Mouse (Mus musculus) naive thymus-derived CD4-positive, alpha-beta T cell, adult 2 months (primary cell): Measurements from ENCODE around the gene Rhbdf2.

Experiments used
- DNase-seq: peaks from one replicate; pipeline ENCODE4 v3.0.0-alpha.2; 2011; ENCODE audit warnings: low read depth

Gene Rhbdf2

DNA sequence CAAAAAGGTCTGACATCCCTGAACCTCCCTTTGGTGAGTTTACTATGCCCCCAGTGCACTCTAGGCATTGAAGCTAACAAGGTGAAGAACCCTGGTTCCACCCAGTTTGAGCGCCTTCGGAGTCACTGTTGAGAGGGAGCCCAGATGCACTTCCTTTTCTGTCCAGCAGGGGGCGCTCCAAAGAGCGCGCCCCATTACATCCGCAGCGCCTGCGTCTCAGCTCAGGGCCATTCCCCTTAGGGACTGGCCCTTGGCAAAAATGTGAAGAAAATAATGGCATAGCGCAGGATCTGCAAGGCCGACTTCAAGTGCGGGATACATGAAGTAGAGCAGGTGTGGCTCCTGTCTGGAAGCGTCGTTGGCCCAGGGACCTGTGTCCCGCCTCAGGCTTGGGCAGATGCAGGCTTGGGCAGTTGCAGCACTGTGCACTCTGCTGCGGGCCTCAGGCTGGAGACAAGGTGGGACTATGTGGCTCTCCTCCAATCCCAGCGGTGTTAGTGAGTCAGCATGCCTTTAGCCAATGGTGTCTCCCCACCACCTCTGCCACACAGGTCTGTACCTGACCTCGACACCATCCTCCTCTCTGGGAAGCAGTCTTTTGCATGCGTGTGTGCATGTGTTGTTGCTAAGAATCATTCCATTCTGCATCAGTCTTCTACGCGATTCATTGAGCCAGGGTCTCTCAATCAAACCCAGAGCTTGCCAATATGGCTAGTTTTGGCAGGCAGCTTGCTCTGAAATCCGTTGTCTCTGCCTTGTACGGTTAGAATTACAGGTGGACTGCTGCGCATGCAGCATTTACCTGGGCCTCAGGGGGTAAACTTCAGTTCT is 39.8 kb downstream of the Rhbdf2 start:
- peak; percentile 87 for DNase-seq

DNA sequence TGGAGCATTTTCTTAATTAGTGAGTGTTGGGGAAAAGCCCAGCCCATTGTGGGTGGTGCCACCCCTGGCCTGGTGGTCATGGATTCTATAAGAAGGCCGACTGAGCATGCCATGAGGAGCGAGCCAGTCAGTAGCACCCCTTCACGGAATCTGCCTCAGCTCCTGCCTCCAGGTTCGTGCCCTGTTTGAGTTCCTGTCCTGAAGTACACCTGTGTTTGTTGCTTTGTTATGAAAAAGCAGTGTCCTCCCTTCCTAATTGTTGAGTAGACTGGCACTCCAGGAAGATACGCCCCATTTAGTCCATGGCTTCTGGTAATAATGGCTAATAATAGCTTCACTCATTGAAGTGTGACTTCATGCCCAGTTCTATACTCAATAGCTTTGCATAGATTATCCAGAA is 40.5 kb downstream of the Rhbdf2 start, which contains the start of gene Aanat:
Gene Aanat (plus strand): TSS at position 123 of the 400 bp plus-strand sequence.
- no peak for DNase-seq

DNA sequence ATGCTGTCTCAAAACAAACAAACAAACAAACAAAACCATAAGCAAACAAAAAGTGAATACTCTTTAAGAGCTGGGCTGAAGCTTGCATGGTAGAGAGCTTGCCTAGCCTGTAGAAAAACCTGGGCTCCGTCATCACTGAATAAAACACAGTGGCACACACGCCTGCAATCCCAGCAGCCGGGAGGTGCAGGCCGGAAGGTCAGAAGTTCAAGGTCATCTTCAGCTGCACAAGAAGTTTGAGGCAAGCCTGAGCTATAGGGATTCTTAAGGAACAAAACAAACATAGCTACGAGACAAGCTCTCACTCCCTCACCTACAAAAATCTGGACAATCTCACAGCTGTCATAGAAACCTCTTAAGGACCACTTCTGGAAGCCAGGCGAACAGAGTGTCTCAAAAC is 41.1 kb downstream of the Rhbdf2 start:
- DNase-seq, result no peak

DNA sequence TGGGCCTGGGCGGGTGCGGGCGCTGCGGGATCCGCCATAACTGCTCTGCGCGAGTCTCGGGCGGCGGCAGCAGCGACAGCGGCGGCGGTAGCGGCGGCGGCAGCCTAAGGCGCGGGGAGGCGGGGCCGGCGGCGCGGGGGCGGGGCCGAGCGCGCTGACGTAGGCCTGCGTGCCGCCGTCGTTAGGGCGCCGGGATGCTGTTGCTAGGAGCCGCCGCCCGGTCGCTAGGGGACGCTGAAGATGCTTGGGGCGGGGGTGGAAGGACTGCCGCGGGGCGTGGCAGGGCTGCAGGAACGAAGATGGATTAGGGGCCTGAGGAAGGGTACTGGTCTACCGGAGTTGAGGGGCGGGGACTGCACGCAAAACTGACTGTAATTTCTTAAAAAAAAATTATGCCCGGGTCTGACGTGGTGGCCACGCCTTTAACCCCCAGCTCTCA is 45.4 kb downstream of the Rhbdf2 start, which contains the start of gene Ube2o:
Gene Ube2o (minus strand): TSS at position 72 of the 439 bp plus-strand sequence.
- peak; percentile 95 for DNase-seq

DNA sequence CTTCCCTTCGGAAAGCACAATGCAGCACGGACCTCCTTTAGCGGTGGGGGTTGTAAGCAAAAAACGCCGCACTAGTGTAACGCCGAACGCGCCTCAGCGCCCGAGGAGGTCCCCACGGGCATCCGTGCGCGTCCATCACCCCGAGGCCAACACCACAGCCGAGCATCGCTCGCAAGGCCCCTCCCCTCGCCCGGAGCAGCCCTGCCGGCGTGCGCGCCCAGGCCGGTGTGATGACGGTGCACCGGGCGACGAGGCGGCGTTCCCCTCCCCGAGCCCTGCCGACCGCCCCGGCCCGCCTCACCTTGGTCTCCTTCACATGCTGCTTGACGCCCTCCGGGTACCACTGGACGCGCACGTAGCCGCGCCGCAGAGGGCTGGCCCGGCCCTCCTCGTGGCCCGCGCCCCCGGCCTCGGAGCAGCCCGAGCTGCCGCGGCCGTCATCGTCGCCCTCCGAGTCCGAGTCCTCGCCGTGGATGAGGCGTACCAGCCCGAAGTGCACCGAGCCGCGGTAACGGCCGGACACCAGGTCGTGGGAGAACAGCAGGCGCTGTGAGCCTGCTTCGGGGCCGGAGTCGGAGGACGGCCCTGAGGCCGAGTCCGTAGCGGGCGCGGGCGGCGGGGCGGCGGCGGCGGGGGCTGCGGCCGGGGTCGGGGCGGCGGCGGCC is 46.0 kb downstream of the Rhbdf2 start:
- peak; percentile 72 for DNase-seq

DNA sequence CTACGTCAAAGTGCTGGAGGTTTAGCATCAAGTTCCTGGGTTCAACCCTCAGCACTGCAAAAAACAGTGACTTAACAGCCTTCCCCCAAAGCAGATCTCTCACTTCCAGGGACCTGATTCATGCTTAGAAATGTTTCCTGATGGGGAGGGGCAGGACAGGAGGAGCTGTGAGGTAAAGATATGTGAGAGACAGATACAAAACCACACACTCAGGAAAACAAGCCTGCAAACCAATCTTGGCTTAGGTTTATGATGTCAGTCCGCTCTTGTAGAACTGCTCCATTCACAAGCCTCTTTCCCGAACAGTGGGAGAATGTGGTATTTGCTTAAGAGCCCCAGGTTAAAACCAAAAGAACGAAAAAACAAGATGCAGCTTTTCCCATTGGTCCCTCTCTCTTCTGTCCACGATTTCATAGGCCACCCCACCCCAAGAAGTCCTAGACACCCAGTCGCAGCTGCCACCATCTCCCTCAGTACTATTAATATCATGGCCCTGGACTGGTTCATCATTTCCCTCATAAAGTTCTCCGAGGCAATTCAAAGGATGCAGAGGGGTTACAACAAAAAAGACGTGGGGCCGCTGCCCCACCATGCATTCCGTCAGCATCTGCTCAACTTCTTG is 46.7 kb downstream of the Rhbdf2 start:
- DNase-seq, result peak; percentile 26

DNA sequence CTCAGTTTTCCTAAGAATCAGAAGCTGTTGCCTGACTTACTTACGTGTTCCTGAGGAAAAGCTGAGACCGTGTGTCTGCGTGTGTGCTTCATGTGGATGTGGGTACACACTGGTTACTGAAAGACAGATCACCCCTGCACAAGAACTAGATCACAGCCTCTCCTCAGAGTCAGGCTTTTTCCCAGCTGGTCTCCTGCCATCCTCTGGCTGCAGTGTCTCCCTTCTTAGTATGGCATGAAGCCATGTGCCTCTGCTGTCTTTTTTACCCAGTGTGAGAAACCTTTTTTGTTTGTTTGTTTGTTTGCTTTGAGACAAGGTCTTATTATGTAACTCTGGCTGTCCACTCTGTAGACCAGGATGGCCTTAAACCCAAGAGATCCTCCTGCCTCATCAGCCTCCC is 47.5 kb downstream of the Rhbdf2 start:
- no peak for DNase-seq

DNA sequence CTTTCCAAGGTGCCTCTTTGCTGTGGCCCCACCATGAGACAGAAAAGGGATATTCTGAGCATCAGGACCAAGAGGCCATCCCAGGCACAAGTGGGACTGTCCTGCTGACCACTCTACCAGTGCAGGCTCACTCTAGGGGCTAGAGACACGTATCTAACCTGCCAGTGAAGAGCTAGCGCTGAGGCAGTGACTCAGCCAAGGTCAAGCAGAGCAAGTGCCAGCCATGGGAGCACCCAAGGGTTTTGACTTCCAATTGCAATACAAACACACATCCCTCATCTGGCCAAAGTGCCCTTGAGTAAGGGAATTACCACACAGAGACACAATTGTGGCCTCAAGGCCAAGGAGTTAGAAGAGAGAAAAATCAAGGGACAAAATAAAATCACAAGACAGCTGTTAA is 51.4 kb downstream of the Rhbdf2 start:
- DNase-seq, result no peak

DNA sequence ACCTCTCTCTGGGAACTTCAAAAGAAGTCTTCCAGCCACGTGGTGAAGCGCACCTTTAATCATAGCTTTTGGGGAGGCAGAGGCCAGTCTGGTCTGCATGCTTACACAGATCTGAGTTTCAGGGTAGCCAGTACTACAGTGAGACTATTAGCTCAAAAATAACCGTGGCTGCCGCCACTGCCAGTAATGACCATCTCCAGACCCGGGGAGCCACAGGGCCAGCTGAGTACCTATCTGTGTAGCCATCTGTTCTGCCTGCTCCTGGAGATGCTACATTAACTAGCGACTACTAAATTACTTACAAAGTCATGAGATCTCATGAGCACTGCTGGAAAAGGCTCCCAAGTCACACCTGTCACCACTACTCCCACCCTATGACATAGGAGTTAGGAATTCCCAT is 51.8 kb downstream of the Rhbdf2 start:
- no peak for DNase-seq

DNA sequence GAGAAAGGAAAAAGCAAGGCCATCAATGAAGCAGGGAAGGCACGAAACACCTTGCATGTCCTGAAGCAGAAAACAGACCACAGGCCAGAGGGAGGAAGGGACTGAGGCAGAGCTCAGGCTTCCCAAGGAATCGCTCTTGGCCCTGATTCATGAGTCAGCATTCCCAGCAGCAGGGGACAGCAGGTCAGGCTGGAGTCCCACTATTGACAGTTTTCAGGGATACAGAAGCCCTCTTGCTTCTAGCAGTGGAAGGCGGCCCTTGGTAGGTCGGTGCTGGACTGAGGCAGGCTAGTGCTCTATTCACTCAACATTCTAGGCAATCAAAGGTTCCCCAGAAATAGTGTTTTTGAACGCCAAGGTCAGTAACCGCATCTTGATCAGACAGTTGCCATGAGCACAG is 52.3 kb downstream of the Rhbdf2 start:
- DNase-seq, result no peak

DNA sequence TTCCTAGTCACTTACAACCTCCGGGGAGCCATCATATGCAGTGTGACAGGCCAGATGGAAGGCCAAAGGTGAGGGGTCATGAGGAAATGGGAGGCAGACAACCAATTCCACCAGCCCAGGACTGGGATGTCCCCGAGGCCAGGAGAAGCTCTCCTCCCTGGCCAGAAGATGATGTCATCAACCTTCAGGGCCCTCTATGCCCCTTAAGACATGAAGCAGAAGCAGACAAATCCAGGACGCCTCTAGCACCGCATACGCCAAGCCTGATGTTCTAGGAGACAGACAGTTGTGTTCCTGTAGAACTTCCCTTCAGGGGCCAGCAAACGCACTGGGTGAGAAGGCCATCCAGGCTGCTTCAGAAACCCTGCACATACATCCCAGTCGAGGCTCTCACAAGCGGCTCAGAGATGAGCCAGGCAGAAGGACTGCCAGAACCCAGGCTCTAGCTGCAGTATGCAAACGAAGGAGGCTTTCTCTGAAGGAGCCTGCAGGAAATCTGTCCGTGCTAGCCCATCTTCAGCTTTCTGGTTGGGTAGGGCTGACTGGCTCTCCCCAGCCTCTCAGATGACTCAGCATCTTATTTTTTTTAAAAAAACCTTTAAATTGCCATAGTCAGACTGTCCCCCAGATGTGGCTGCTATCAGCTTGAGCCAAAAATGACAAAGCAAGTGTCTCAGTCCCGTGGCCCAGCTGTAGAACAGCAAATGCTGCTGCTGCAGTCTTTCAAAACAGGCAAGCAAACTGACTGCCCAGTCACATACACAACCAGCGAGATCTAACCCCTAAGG is 53.9 kb downstream of the Rhbdf2 start:
- DNase-seq, result no peak

DNA sequence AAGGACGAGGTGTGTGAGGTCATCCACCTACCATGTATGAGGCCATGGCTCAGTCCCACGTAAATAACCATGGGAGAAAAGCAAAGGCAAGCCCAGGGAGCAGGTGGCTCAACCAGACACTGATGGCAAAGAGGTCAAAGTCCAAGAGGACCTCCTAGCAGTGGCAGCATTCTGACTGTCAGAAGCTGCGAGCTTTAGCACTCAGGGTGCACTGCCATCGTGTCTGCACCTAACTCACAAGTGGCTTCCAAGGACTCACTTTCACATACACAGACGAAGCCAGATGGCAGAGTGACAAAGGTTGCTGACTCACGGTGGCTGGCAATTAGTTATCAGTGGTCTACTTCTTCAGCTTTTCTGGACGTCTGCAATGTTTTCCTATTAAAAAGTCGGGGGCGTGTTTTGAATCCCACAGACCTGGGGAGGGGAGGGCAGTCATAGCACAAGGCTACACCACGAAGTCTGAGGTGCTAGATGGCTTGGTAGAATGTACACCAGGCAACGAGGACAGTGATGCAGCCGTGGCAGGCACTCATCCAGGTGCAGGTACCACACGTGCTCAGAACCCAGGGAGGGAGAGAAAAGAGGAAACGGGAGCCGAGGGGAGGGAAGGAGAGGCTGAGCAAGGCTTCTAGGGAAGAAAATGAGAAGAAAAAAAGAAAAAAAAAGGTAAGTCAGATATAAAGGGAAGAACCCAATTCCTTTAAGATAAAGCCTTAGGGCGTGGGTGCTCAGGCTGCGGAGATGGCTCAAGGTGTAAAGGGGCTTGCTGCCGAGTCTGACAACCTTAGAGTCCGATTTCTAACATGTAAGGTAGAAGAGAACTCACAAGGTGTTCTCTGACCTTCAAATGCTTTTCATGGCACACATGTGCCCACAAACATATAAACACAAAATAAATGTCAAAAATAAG is 54.8 kb downstream of the Rhbdf2 start:
- DNase-seq, result no peak

DNA sequence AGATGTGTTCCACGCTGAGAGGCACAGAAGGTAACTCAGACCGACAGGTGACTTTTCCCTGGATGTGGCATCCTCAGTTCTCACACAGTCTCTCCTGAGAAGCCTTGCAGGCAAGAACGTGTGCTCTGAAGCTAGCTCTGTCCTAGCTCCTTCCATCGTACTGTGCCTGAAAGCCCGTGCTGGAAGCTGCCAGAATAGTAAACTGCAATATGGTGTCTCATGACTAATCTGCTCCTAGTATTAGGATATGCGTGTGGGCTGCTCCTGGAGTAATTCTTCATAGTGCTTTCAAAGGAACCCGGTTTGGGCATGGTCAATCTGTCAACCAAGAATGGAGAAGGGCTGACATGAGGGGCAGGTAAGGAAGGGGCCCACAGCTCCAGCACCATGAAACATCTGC is 56.0 kb downstream of the Rhbdf2 start:
- no peak for DNase-seq

DNA sequence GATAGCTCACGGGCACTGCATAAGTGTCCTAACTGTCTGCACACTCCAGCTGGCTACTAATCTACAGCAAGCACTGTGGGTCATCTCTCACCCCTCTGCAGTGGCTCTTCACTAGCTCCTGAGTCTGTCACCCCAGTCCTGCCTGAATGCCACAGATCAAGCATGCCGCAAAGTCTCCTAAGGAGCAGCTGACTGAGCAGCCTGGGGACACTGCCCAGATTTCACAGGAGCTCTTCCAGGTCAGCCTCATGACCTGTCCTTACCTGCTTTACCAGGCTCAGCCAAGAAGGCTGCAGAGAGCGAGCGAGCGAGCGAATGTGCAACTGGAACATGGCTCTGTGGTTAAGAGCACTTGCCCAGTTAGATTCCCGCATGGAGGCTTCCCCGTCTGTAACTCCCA is 59.3 kb downstream of the Rhbdf2 start:
- no peak for DNase-seq

DNA sequence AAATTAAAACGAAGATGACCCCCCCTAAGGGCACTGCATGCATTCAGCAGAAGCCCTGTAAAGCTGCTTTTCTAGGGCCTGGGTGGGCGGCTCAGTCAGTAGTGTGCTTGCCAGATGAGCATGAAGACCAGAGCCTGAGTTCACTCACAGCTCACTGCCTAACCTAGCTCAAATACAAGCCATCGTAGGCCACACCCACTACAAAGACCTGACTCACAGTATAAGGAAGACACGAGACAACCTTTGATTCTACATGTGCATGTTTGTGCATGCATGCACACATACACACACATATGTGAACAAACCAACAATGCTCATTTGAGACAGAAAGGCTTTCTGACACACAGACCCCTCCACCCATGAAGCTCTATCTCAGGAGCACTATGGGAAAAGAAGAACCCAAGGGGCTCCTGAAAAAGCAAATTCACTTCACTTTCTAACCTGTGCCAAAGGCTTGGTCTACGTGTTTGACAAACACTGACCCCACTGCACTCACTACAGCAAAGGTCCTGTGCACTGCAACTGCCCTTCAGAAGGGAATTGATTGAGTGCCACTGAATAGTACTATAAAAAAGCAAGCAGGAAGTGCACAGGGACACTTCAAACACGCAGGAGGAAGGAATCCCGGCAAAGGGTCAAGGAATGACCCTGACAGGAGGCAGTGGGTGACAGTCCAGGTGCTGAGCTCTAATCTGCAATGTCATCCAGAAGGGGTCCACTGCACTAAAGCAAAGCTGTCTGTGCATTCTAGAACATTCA is 61.4 kb downstream of the Rhbdf2 start:
- no peak for DNase-seq

DNA sequence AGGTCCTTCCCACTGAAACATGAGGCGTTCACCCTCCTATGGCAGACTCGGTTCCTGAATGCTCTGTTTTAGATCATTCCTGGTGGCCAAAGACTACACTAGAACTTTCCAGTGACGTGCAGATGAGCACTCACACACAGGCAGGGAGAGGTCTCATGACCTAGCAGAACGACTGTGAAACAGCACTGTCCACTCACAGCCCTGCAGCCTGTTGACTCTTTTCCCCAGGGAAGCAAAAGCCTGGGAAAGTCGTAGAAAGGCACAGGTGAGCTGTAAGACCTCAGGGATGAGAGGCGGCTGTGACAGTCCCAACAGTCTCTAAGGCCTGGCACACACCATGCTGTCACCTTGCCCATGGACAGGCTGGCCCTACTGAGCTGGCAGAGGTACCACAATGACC is 70.5 kb downstream of the Rhbdf2 start:
- DNase-seq, result no peak

DNA sequence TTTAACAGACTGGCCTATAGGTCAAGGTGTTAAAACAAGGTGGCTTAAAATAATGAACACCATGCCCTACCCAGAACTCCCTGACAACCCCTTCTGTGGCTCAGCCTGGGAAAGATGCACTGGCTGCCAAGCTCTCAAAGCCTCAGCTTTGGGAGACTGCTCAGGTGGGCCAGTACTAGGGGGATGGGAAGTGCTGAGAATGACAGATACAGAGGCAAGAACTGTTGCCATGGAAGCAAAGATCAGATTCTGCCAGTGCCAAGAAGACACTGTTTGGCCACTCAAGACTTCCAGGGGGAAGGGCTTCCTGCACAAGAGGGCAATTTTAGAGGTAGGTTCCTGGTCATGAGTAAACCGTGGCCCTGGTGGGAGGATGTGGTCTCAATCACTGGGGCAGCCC is 71.2 kb downstream of the Rhbdf2 start:
- DNase-seq, result no peak

DNA sequence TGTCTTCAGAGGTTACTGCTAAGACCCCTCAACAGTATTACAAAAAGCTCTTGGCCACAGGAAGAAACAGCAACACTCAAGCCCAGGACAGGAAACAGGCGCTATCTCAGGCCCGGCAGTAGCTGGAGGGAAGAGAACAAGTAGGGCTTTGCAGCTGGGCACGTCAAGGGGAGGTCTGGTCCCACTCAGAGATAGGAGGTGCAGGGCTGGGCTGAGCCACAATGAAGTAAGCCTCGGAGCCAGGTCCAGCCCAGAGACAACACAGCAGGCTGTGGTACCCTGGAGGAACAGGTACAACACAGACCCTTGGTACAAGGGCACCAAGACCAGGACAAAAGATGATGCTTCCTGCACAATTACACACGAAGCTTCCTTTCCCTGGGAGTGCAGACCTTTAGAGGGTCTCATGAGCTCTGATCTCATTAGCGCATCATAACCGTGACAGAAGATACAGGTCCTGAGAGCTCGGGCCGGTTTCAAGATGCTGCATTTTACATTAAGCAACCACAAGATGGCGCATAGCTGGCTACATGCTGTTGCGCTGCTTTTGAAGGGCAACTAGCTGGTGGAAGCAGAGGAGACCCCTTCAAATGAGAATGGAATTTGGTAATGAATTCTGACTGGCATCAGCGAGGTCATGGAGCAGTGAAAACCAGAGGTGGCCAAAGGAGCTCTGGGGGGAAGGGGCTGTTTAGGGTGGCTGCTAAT is 72.5 kb downstream of the Rhbdf2 start:
- peak; percentile 75 for DNase-seq

DNA sequence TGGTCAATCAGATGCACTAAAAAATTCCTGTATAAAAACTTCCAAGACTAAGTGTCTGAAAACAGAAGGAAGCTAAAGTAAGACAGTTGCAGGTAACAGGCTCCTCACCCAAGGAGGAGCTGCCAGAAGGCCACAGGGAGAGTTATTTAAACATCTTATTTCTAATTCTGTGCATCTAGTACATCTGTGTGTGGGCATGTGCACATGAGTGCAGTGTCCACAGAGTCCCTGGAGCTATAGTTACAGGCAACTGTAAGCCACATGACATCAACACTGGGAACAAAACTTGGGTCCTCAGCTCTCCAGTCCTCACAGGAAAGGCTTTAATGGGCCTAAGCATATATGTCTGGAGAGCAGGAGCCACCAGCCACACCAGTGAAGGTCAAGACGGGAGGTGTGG is 74.6 kb downstream of the Rhbdf2 start:
- DNase-seq, result no peak

DNA sequence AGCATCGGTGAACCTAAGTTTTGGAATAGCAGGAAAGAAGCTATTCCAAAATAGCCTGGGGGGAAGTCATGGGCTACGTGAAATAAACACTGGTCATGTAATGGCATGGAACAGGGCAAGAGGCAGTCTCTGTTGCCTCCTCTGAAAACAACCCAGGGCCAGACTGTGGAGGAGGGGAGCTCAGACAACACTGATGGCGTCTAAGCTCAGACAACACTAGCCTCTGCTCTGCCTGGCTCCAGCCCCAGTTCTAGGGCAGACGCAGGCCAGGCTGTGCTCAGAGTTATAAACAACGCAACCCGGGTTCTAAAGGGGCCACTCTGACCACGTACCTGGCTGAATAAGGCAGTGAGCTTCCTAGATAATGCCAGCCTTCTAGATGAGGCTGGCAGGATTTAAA is 76.1 kb downstream of the Rhbdf2 start:
- DNase-seq, result no peak
